Mouse (Mus musculus) small intestine, adult 2 months (tissue): ENCODE measurements around the gene Catsperg1.

Source experiments
- CTCF ChIP-seq: fragments of 200-500 bp; IDR thresholded peaks from 2 replicates; pipeline ENCODE4 v1.5.1; 2012; ENCODE audit warnings: low read depth, mild to moderate bottlenecking, control low read depth, inconsistent platforms, low read length, moderate library complexity, mixed read lengths; ENCODE audit not compliant: insufficient replicate concordance, insufficient read length; ENCODE audit errors: extremely low read depth
- POLR2A ChIP-seq: fragments of 200-500 bp; IDR thresholded peaks from 2 replicates; pipeline ENCODE4 v1.6.1; 2012; ENCODE audit warnings: low read depth, mild to moderate bottlenecking, control low read depth, inconsistent platforms, low read length, moderate library complexity

DNA sequence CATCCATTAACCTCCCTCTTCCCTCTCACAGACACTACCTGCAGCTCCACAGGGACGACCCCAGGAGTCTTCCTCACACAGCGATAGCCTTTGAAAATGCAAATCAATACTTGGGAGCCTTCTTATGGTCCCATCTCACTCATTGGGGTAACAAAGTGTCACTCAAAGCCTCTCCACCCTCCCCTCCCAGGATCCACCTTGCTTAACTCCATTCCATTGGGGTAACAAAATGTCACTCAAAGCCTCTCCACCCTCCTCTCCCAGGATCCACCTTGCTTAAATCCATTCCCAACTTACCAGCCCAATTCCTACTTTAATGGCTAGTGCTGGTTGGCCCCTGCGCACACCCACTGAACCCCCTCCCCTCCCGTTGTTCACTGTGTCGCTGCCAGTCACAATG lies 55.6 kb downstream of the Catsperg1 start:
- TF ChIP-seq POLR2A (no peak), CTCF (no peak)
